Mouse (Mus musculus) midbrain, embryonic 12.5 days (tissue): Measurements from ENCODE around the gene Colq. TPM values are rescaled to one million over a fixed set of nuclear protein-coding genes. Genes with fewer than 3 reads are reported as not detected.

Experiments
- ATAC-seq: fragments of 200-750 bp; cut with Nextera tagmentation; 2 replicates; pipeline ENCODE4 v1.8.0; 2017; ENCODE audit warnings: low read depth, moderate TSS enrichment, moderate library complexity; ENCODE audit not compliant: low FRiP score
- H3K27ac ChIP-seq: fragments of 300-500 bp; sonication (generic); replicated peaks from 2 replicates; pipeline ENCODE4 v1.5.1; 2016; ENCODE audit warnings: mild to moderate bottlenecking
- H3K27me3 ChIP-seq: fragments of 300-500 bp; sonication (generic); 2 replicates; pipeline ENCODE4 v1.6.1; 2016; ENCODE audit warnings: mild to moderate bottlenecking
- H3K36me3 ChIP-seq: fragments of 300-500 bp; sonication (generic); 2 replicates; pipeline ENCODE4 v1.6.1; 2016
- H3K4me1 ChIP-seq: fragments of 300-500 bp; sonication (generic); 2 replicates; pipeline ENCODE4 v1.6.1; 2016
- H3K4me2 ChIP-seq: fragments of 300-500 bp; sonication (generic); replicated peaks from 2 replicates; pipeline ENCODE4 v1.6.1; 2016; ENCODE audit warnings: mild to moderate bottlenecking, moderate library complexity
- H3K4me3 ChIP-seq: fragments of 300-500 bp; sonication (generic); 2 replicates; pipeline ENCODE4 v1.5.1; 2016; ENCODE audit warnings: mild to moderate bottlenecking
- H3K9ac ChIP-seq: fragments of 300-500 bp; sonication (generic); replicated peaks from 2 replicates; pipeline ENCODE4 v1.6.1; 2016; ENCODE audit warnings: mild to moderate bottlenecking, moderate library complexity
- H3K9me3 ChIP-seq: fragments of 300-500 bp; sonication (generic); 2 replicates; pipeline ENCODE4 v1.6.1; 2016; ENCODE audit warnings: mild to moderate bottlenecking
- WGBS: fragments of 180-500 bp; shearing (Covaris S2); methylation state at CpG from one replicate; pipeline ENCODE4 v1.1.7; 2016; 5-methylcytosine and 5-hydroxymethylcytosine counted together
- polyA plus RNA-seq: library from polyadenylated mRNA; unstranded; fragments of >200 nt; fragmentation: Nextera tagmentation; extraction: Ambion mirVana; gene quantifications from 2 replicates; pipeline ENCODE4 v1.2.1, GENCODE M21; 2016

Colq gene
- polyA plus RNA-seq, 1 experiment from 2014 or later, result 0.06 TPM

DNA sequence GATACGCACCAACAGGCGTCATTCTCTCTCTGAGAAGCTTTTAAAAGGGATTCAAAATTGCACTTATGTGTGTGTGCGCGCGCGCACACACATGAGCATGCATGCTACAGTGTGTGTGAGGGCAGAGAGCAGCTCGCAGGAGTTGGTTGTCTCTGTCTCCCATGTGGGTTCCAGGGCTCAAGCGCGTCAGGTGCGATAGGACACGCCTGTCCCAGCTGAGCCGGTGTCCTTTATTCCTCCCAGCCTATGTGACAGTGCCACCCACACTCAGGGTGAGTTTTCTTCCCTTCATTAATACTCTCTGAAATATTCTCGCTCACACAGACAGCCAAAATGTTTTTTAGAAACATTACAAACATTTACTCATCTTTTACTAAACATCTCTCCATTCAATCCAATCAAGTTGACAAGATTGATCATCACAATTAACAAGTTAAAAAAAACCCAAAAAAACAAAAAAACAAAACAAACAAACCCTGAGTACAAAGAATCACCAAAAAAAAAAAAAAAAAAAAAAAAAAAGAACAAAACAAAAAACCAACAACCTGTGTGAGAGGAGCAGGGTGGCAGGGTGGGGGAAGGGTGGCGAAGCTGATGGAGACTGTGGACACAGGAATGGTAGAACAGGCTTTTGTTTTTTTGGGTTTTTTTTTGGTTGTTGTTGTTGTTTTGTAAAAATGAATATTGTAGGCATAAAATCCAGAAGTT is 10.9 kb upstream of the Colq start:
- H3K4me2 ChIP-seq, result no peak overlapping the region
- H3K9me3 ChIP-seq, result no peaks in the 10 kb centered on the region
- no peak overlapping the region for H3K9ac ChIP-seq
- no peaks in the 10 kb centered on the region for H3K4me1 ChIP-seq
- 91% methylated on average over 14 of the region's 14 CpGs for WGBS
- no peaks in the 10 kb centered on the region for H3K36me3 ChIP-seq
- ATAC-seq, result no peak
- no peaks in the 10 kb centered on the region for H3K27me3 ChIP-seq
- H3K27ac ChIP-seq, result no peak overlapping the region
- H3K4me3 ChIP-seq, result no peak overlapping the region

DNA sequence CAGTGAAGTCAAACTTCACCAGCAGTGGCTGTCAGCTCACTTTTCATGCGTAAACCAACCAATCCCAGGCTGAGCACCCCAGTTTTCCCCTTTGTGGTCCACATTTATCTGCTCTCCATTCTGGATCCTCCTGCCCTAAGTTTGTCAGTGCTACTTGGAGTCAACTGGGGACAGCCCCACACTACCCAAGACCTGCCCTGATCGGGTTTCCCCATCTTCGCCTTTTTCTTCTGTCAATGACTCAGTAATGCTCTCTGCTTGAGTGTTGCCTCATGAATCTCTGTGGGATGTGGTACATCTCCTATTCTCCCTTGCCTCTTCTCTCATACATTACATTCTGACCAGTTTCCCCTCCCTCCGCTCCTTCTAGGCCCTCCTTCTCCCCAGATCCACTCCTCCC is 6.3 kb upstream of the Colq start:
- Histone ChIP-seq H3K4me3 (no peak overlapping the region), H3K9me3 (no peaks in the 10 kb centered on the region), H3K36me3 (no peaks in the 10 kb centered on the region), H3K4me1 (no peaks in the 10 kb centered on the region), H3K4me2 (no peak overlapping the region), H3K27ac (no peak overlapping the region), H3K27me3 (no peaks in the 10 kb centered on the region), H3K9ac (no peak overlapping the region)
- 92% methylated on average over 4 of the region's 4 CpGs for WGBS
- no peak for ATAC-seq

DNA sequence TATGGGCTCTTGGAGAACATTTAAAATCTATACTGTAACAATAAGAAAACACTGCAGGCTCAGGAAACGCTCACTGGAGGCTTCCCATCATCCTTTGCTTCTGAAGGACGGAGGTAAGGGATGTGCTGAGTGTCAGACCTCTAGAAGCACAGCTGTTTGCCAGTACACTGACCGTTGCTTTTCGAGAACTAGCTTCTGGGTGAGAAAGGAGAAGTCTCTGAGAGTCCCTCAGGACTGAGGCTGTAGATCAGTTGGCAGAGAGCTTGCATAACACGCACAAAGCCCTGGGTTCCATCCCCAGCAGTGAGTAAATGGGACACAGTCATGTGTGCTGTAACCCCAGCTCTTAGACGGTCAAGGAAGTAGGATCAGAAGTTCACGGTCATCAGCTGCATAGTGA is 5.3 kb upstream of the Colq start:
- ATAC-seq, result no peak
- H3K27ac ChIP-seq, result no peak overlapping the region
- whole genome bisulfite sequencing, result 81% methylated on average over 7 of the region's 7 CpGs

DNA sequence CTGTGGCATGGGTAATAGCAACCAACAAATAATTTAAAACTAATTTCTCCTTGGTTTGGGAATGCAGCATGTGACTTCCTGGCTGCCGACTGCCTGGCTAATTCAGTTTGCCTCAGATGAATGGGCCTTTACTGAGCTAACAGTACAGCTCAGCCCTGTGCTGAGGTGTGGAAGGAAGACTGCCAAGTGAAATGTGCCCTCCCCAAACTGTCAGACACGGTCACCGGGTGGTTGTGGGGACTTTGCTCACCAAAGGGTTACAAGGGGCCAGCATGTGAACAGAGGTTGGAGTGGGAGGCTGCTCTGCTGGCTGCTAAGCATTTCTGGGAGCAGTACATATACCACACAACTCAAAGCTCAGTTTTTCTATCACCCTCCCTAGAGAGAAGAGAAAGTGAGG is 3.5 kb upstream of the Colq start:
- no peak overlapping the region for H3K9ac ChIP-seq
- no peaks in the 10 kb centered on the region for H3K9me3 ChIP-seq
- H3K27me3 ChIP-seq, result no peaks in the 10 kb centered on the region
- H3K4me1 ChIP-seq, result no peaks in the 10 kb centered on the region
- H3K4me3 ChIP-seq, result no peak overlapping the region
- H3K4me2 ChIP-seq, result no peak overlapping the region
- WGBS, result 82% methylated on average over 3 of the region's 3 CpGs
- H3K27ac ChIP-seq, result no peak overlapping the region
- no peak for ATAC-seq
- H3K36me3 ChIP-seq, result no peaks in the 10 kb centered on the region

More for the DNA sequence above, 5.3 kb upstream of the Colq start:
- Histone ChIP-seq H3K4me3 (no peak overlapping the region), H3K27me3 (no peaks in the 10 kb centered on the region), H3K4me1 (no peaks in the 10 kb centered on the region), H3K9me3 (no peaks in the 10 kb centered on the region), H3K4me2 (no peak overlapping the region), H3K9ac (no peak overlapping the region), H3K36me3 (no peaks in the 10 kb centered on the region)

DNA sequence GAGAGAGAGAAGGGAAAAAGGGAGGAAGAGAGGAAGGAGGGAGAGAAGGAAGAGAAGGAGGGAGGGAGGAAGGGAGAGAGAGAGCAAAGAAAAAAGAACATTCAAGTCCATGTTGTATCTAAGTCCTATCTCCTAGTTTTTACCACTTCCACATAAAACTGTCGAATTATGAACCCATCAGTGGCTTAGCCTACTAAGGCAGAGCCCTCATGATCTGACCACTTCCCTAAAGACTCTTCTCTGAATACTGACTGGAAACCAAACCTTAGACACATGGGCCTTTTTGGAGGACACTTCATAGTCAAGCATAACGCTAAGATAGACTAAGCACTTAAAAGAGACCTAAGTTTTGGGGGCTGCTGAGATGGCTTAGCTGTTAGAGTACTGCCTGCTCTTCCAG is 1.9 kb upstream of the Colq start:
- WGBS, result 79% methylated on average over 2 of the region's 2 CpGs
- no peak overlapping the region for H3K4me3 ChIP-seq
- ATAC-seq, result no peak
- no peaks in the 10 kb centered on the region for H3K4me1 ChIP-seq
- H3K9ac ChIP-seq, result no peak overlapping the region
- no peak overlapping the region for H3K4me2 ChIP-seq
- H3K27ac ChIP-seq, result no peak overlapping the region
- no peaks in the 10 kb centered on the region for H3K27me3 ChIP-seq
- no peaks in the 10 kb centered on the region for H3K9me3 ChIP-seq
- H3K36me3 ChIP-seq, result no peaks in the 10 kb centered on the region

DNA sequence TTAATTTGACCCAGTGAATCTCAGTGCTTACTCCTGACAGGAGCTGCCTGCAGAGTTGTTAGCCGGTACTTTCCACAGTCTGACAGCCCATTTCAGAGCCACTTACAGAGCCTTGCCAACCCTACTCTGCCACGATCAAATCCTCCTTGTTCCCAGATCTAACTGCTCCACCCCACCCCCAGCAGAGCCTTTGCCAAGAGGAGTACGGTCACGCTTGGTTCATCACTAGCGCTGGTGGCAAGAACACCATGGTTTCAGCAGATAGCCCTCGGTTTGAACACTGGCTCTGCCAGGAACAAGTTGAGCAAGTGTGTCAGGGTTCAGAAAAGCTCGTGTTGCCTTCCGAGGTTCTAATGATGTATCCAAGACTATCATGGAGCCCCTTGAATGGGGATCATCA is 4.7 kb downstream of the Colq start:
- H3K4me1 ChIP-seq, result no peaks in the 10 kb centered on the region
- no peak overlapping the region for H3K4me3 ChIP-seq
- no peak overlapping the region for H3K4me2 ChIP-seq
- ATAC-seq, result no peak
- H3K36me3 ChIP-seq, result no peaks in the 10 kb centered on the region
- no peak overlapping the region for H3K27ac ChIP-seq
- H3K9ac ChIP-seq, result no peak overlapping the region
- 87% methylated on average over 8 of the region's 8 CpGs for WGBS
- H3K9me3 ChIP-seq, result no peaks in the 10 kb centered on the region
- no peaks in the 10 kb centered on the region for H3K27me3 ChIP-seq

DNA sequence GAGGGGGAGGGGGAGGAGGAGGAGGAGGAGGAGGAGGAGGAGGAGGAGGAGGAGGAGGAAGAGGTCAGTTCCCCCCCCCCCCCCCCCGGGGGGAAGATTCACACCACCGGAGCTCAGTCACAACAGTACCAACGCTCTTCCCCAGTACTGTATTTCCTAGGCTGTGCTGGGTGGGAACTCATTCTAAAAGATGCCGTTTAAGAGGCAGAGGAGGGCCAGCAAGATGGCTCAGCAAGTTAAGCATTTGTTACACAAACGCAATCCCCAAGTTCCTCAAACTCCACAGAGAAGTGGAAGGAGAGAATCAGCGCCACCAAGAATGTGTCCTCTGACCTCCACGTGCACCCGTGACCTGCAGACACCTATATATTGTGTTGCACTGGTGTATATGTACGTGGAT is 8.1 kb downstream of the Colq start:
- no peak overlapping the region for H3K27ac ChIP-seq
- no peaks in the 10 kb centered on the region for H3K9me3 ChIP-seq
- no peak overlapping the region for H3K4me3 ChIP-seq
- no peaks in the 10 kb centered on the region for H3K27me3 ChIP-seq
- H3K4me2 ChIP-seq, result no peak overlapping the region
- WGBS, result 89% methylated on average over 9 of the region's 9 CpGs
- no peaks in the 10 kb centered on the region for H3K36me3 ChIP-seq
- no peak overlapping the region for H3K9ac ChIP-seq
- ATAC-seq, result no peak
- no peaks in the 10 kb centered on the region for H3K4me1 ChIP-seq

DNA sequence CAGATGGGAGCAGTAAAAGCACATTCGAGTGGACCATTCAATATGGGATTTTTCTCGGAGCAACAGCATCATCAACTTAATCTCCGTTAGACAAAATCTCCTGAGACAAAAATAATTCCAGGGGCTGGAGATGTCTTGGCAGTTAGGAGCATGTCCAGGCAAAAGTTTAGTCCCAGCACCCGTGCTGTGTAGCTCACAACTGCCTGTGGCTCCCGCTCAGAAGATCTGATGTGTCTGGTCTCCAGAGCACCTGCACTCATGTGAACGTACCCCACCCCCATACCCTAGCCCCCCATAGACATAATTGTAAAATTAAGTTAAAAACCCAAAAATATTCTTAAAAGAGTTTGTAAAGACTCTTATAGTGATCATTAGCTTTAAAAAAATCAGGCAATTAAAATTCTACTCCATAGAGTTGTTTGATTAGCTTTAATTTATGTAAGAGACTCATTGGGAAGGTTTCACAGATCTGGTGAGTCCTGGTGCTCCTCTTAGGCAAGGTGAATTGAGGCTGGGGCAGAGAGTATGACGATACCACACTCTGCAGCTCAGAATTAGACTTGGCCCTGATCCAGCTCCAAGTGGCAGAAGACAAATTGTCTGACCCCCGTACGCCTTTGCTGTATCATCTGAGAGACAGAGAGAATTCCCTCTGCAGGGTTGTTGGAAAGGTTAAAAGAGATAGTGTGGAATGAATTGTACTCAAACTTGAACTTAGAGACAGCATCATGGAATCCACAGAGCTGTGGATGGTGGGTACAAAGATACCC is 13.0 kb downstream of the Colq start:
- Histone ChIP-seq H3K36me3 (no peaks in the 10 kb centered on the region), H3K9ac (no peak overlapping the region), H3K27me3 (no peaks in the 10 kb centered on the region), H3K27ac (no peak overlapping the region), H3K4me2 (no peak overlapping the region), H3K9me3 (no peaks in the 10 kb centered on the region), H3K4me1 (no peaks in the 10 kb centered on the region), H3K4me3 (no peak overlapping the region)
- WGBS, result 70% methylated on average over 9 of the region's 9 CpGs
- no peak for ATAC-seq

DNA sequence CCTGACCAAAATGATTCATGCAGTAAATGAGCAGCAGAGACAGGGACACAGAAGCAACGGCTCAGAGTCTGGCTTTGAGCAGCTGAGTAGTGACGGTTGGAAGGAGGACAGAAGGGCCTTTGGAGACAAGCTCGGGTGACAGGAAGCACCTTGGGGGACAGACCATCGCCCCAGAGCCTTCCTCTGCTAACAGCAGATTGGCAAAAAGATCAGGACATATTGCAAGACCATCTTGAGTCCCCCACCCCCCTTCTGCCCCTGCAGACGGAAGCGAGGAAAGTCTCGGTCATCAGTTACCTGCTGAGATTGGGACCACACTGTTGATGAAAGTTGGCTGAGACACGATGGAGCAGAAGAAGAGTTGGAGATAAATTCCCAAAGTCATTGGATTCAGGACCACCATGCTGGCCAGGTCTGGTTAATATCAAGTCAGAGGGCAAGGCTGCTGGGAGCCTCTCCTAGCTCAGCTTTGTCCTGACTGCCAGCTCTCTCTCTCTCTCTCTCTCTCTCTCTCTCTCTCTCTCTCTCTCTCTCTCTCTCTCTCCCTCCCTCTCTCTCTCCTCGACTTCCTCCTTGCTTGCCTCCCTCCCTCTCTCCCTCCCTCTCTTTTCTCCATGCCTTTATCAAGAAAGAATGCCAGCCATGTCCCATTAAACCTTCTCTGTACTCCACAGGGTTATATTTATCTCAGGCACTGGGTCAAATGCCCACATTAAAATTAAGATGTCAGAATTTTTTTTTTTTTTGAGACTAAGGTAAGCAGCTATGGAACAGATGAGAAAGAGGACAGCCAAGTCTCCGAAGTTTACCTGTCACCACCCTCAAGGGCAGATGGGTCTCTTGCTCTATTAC is 14.1 kb downstream of the Colq start:
- H3K36me3 ChIP-seq, result no peaks in the 10 kb centered on the region
- no peak overlapping the region for H3K9ac ChIP-seq
- no peak overlapping the region for H3K27ac ChIP-seq
- 73% methylated on average over 10 of the region's 10 CpGs for WGBS
- ATAC-seq, result no peak
- H3K4me3 ChIP-seq, result no peak overlapping the region
- no peaks in the 10 kb centered on the region for H3K4me1 ChIP-seq
- H3K9me3 ChIP-seq, result no peaks in the 10 kb centered on the region
- no peak overlapping the region for H3K4me2 ChIP-seq
- no peaks in the 10 kb centered on the region for H3K27me3 ChIP-seq

DNA sequence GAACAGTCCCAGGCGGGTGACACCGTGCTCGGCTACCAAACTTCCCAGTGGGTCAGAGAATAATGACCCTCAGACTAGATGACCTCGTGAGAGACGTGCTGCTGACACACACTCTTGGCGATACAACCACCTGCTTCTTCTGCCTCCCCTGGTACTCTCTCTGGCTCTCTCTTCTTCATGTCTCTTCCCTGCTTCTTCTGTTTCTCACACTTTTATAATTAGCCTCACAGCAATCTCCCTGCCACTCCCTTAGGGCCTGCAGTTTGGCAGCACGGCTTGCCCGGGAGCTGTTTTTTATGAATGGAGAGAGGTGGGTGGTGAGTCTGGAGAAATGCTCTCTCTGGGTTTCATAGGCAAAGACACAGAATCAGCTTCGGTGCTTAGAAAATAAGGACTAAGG is 15.3 kb downstream of the Colq start:
- ATAC-seq, result no peak

DNA sequence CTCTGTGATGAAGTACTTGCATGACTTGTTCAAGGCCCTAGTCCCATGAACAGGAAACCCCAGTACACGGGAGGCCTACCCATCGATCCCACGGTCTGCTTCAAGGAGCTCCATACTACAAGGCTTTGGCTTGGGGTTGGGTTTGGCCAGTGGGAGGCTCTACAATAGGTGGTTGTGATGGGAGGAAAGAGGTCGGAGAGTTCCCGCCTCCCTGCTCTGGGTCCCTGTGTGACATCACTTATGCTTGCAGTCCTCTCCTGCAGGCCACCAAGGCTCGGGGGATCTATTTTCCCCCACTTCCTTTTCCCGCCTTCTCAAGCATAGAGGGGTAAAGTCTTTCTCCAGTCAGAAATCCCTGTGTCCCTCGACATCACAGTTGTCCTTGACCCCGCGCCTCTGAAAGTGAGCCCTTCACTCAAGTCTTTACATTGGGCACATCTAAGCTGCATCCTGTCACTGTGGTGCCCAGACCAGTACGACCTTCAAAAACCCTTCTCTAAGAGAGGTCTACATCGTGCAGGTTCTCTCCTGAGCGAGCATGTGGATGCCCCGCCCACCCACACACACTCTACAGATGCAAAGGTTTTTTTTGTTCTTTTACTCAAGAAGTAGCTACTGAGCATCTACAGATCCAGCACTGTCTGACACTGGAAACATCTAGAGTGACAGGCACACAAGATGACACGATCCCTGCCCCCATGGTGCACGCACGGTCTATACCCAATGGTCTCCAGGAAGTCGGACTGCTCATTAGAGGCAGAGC is 16.1 kb downstream of the Colq start:
- ATAC-seq, result no peak
- Histone ChIP-seq H3K27me3 (no peaks in the 10 kb centered on the region), H3K9ac (no peak overlapping the region), H3K4me3 (no peak overlapping the region), H3K9me3 (no peaks in the 10 kb centered on the region), H3K36me3 (no peaks in the 10 kb centered on the region), H3K4me1 (no peaks in the 10 kb centered on the region), H3K4me2 (no peak overlapping the region), H3K27ac (no peak overlapping the region)
- 93% methylated on average over 18 of the region's 18 CpGs for WGBS

More for the DNA sequence above, 15.3 kb downstream of the Colq start:
- Histone ChIP-seq H3K27ac (no peak overlapping the region), H3K4me3 (no peak overlapping the region), H3K36me3 (no peaks in the 10 kb centered on the region), H3K27me3 (no peaks in the 10 kb centered on the region), H3K4me2 (no peak overlapping the region), H3K9ac (no peak overlapping the region), H3K4me1 (no peaks in the 10 kb centered on the region), H3K9me3 (no peaks in the 10 kb centered on the region)
- WGBS, result 90% methylated on average over 9 of the region's 9 CpGs
